Mouse (Mus musculus) erythroblast, embryonic 14.5 days (primary cell): ENCODE data around the gene Cyfip2.

Experiments used
- GATA1 ChIP-seq: IDR thresholded peaks from 2 replicates; pipeline ENCODE4 v1.6.1; 2012; ENCODE audit warnings: low read length, inconsistent platforms, mixed read lengths
- TAL1 ChIP-seq: IDR thresholded peaks from 3 replicates; pipeline ENCODE4 v1.6.1; 2012; ENCODE audit warnings: low read length, inconsistent platforms, mixed read lengths

GRCm38 (mm10) chr11:46251994-46252393, 60.7 kb downstream of the Cyfip2 start:
- no peak for TF ChIP-seq TAL1
- no peak for TF ChIP-seq GATA1
